Mouse (Mus musculus) heart, postnatal 10 days (tissue): ENCODE results near the gene Zscan18. TPM values are rescaled to one million over a fixed set of nuclear protein-coding genes. Genes with fewer than 3 reads are reported as not detected.
A peak's percentile ranks its signal among the peaks of the same experiment; 100 is the strongest.
"Not testable (repeated sequence)": the region's sequence is repeated elsewhere in the genome, so short reads cannot be mapped to it uniquely, and the experiment has no call there.

Experiments used
- DNase-seq, 2 experiments: peaks; one replicate each; pipeline ENCODE4 v3.0.0; 2021
- intact Hi-C: fragments of 180-260 bp; cut with DNase I; formaldehyde crosslinking; loops from one replicate; pipeline ENCODE4 v1.15.1; 2025
- total RNA-seq, 2 experiments: library from RNA; stranded (reverse); gene quantifications; 2 replicates each; pipeline ENCODE4 v1.2.3; 2021

Zscan18 gene
- total RNA-seq, result 1 to 10 TPM; 2.0 to 2.8 TPM

DNA sequence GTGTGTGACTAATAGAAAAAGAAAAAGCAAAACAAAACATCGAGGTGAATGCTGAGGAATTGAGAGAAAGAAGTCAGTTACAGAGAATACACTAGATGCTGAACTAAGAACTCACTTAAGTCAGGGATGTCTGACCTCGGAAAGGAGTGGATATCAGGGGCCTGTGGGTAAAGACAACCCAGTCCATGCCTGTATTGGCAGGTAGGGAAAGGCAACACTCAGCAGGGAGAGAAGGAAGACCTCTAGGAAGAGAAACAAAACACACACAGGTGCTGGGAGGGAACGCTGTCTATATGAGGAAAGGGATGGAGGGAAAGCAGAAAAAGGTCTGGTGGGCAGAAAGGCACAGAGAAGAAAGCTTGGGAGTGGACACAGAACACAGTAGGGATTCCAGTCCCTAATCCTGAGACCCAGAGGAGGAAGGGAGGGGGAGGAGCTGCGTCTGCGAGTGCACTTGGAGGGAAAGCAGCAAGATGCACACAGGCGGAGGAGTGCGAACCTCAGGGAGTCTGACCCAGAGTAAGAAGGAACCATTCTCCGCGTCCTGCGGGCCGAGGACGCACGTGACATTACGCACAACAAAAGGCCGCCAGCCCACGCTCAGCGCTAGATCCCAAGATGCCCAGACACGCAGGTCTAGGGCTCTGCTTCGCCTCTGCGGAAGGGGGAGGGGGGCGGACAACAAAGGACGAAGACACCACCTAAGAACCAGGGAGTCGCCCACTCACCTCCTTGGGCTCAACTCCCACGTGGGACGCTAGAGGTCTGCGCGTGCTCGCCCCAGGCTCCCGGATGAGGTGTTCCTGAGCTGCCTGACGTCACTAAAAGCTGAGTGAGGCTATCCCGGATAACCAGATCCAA lies at the start of gene Zscan18:
Gene Zscan18, minus strand, starts transcription at position 770 of the 861 bp plus-strand sequence.
- DNase-seq, result peak; percentile 77 to 80
- intact Hi-C loops, result loop anchor here (5.0 kb wide), 1 partner anchor 79 kb away; the partner anchor contains the start of gene Zfp128

DNA sequence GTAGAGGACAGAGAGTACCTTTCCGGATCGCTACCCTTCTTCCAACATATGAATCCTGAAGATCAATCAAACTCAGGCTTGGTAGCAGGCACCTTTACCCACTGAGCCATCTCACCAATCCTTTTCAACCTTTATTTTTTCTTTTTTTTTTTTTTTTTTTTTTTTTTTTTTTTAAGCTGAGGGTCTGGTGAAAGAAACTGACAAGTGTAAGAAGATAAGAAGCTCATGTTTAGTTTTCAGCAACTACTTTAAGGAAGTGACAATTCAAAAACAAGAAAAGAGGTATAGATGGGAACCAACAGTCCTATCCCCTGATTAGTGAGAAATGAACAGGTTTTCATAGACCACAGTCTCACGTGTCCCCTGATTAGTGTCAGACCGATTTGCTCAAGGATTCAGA lies 32.3 kb upstream of the Zscan18 start:
- intact Hi-C loops, result loop anchor here (2.0 to 5.0 kb wide), 3 partner anchors 17 to 343 kb away; partner anchors contain the start of genes Zfp128 and Zfp329
- no peak for DNase-seq

DNA sequence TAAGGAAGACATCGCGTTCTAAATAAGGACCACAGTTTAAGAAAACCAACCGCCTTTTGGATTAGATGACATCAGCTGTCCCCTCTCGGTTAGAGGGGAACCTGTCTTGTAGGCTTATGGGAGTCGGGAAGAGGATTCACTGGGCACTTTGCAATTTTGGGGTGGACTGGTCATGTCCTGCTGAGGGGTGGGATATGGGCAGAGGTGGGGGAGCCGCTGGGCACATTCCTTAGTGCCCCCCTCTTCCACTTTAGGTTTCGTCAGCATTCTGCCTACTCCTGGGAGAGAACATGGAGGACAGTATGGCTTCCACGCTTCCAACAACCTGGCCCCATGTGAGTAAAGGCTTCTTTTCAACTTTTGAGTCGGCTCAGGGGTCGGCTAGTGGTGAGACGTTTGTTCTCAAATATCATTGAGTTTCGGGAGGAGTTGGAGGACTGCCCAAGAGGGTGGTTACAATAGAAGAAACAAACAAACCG lies 31.8 kb upstream of the Zscan18 start:
- intact Hi-C loops, result loop anchor here (2.0 to 5.0 kb wide), 3 partner anchors 16 to 343 kb away; partner anchors contain the start of genes Zfp128 and Zfp329
- peak; percentile 34 to 53 for DNase-seq

DNA sequence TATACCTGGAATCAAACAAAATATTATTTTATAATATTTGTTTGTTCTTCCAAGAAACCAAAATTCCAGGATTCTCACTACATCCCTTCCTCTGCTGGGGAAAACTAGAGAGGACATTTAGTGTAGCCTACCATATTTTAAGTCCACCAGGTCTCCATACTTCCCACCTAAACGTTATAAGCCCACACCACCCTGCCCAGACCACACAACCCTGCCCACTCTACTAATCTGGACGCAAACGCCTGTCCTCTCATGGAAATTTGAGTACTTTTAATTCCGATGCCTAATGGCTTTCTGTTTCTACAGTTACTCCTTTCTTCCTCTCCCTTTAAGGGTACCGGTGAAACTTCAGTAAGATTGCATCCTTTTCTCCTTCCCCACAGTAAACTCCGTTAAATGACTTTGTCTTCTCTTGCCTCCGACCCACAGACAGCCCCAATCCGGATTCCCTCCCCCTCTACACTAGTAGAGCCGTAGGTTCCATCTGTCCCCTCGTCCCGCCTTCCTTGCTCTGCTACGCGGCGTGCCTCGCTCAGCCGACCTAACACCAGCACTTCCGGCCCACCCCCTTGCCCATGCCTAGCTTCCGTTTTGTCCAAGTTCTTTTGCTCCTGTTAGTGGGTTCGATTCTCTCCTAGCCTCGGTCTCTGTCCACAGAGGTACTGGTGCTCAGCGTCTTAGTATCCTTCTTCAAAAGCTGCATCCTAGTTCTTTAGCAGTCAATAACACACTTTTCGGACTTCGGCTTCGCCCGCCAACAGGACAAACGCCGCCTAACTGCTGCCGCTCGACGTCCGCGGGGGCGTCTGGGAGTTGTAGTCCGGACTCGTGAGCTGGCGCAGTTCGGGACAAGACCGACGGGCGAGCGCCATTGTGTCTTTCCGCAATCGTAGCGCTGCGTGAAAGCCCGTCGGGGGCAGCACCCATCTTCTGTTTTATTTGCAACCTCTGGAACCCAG lies 31.0 kb upstream of the Zscan18 start, which contains the start of gene Zfp110:
Gene Zfp110, plus strand, starts transcription at position 600 of the 959 bp plus-strand sequence.
- peak; percentile 94 to 95 for DNase-seq
- intact Hi-C loops, result loop anchor here (2.0 to 5.0 kb wide), 3 partner anchors 16 to 342 kb away; partner anchors contain the start of genes Zfp128 and Zfp329

DNA sequence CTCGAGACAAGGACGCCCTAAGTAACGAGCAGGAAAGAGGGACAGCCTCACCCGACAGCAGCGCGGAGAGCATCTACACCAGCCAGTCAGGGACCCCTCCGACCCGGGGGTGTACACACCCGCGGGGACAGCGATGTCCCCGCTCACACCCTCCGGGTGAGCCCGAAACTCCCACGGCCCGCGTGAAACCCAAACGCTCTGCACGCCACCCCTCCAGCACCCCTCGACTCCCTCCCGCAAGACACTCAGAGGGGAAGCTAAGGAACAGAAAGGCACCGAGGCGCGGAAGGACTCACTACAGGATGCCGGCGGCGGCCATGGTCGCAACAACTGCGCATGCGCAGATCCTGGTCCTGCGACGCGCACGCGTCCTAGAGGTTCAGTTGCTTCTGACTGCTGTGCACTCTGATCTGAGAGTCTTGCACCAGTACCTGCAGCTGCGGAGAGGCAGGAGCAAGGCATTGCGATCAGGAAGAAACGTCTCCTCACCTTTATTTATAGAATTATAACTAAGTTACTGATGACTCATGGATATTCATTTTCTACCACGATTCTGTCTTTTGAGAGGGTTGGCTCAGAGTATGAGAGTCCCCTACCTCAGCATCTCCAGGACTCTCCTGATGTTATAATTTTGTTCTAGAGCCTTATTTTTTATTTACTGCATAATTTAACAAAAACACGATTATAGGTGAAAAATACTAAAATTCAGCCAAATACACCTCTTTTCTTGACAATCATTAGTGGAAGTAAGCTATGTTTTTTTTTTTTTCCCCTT lies 15.3 kb upstream of the Zscan18 start, which contains the start of gene Zfp329:
Gene Zfp329, minus strand, starts transcription at position 338 of the 775 bp plus-strand sequence.
- peak; percentile 93 to 94 for DNase-seq
- intact Hi-C loops, result loop anchor here (2.0 kb wide), 1 partner anchor 16 kb away; the partner anchor contains the start of gene Zfp110

DNA sequence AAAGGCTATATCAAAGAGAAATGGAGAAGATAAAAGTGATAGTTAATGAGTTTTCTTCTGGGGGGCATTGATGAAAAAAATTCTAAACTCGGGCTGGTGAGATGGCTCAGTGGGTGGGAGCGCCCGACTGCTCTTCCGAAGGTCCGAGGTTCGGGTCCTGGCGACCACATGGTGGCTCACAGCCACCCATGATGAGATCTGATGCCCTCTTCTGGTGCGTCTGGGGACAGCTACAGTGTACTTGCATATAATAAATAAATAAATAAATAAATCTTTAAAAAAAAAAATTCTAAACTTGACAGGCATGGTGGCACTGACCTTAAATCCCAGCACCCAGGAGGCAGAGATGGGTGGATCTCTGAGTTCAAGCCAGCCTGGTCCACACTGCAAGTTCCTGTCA lies 12.1 kb upstream of the Zscan18 start:
- intact Hi-C loops, result no loop called here

DNA sequence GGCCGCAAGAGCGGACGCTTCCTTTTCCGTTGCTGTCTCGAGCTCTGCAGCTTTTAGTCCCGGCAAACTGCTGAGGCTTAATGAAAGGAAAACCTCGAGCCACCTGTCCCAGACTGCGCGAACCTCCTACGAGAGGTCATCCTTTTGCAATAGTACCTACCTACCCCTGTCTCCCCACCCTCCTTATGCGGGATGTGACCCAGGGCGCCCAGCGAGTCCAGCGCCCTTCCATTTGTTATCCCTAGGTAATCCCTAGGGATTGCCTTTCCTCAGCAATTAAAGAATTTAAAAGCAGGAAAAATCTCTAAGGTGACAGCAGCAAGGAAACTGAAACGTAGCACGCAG lies 264 bp upstream of the Zscan18 start:
- no peak for DNase-seq
- intact Hi-C loops, result loop anchor here (5.0 kb wide), 1 partner anchor 79 kb away; the partner anchor contains the start of gene Zfp128

More for the DNA sequence above, 12.1 kb upstream of the Zscan18 start:
- no peak for DNase-seq

DNA sequence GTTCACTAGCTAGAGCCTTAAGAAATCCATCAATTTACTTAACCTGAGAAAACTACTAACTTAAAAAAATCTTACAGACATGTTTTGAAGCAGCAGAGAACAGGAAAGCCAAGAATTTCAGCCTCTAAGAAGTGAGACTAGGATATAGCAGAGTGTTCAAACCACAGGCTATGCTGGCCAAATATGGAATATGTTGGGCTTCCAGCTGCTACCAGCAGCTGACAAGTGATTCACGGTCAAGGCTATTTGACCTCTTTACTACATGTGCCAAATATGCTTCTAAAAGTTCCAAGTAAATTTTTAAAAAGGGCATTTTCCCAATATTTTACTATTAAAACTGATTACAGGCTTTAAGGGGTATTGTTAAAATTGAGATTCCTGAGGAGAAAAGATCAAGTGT lies 3.9 kb downstream of the Zscan18 start:
- intact Hi-C loops, result no loop called here
- no peak for DNase-seq

DNA sequence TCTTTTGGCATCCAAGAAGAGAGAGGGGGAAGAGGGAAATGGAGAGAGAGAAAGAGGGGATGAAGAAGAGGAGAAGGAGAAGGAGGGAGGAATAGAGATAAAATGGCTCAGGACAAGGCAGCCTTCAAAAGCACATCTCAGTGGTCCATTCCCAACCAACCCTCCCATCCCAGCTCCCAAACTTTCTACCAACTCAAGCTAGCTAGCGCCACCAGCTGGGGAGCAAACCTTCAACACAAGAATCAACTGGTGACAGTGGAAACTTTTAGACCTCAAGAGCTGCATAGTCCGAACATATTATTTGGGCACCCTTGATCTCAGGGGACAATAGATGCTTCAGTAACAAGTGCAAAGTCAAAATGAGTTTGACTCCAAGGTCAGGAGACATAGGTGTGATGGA lies 5.5 kb downstream of the Zscan18 start:
- intact Hi-C loops, result no loop called here
- no peak for DNase-seq

DNA sequence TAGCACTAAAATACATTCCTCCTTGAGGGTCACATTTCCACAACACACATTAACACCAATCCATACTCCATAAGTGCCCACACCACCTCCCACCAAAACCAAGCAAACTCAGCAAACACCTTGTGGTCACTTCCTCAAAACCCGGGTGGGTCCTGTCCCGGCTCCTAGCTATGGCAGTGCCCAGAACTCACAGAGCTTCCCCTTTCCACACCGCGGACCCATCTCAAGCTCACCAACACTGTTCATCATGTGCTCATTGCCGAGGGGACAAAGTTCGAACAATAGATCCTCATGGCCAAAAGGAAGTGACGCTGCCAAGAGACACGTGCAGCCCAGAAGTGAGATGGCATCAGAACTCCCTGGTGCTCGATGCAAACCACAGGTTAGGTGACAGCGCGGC lies 10.8 kb downstream of the Zscan18 start:
- intact Hi-C loops, DNase-seq: not testable (repeated sequence)

DNA sequence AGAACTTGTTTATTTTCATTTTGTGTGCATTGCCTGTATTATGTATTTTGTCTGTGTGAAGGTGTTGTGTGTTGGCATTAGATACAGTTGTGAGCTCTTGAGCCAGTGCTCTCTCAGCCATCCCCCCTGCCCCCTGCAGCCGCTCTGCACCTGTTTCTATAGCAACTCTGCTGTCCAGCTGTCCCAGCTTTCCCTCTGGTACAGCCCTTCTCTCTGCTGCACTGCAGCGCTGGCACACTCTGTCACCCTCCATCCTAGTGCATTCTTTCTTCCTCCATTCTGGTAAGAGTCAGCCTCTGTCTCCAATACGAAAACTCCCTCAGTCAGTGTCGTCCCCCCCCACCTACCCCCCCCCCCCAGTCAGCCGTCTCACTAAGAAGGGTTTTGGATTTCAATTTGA lies 15.4 kb downstream of the Zscan18 start:
- intact Hi-C loops, result no loop called here
- no peak for DNase-seq

DNA sequence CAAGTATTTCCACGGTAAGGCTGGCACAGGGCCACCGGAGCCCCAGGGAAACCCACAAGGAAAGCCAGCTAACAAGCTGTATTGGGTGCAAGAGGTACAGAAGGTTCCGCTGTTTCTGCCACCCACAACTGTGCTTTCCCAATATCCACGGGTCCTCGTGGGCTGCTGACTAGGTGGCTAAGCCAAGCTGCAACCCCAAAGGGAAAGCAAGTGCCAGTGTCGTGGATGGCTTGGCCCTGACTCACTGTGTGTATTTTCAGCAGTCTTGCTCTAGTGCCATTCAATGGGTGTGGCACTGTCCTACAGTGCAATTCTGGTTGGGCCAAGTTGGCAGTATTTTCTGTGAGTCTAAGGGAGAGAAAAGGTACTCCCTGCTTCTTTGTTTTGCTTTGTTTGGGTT lies 16.1 kb downstream of the Zscan18 start:
- intact Hi-C loops, result no loop called here
- DNase-seq, result no peak

DNA sequence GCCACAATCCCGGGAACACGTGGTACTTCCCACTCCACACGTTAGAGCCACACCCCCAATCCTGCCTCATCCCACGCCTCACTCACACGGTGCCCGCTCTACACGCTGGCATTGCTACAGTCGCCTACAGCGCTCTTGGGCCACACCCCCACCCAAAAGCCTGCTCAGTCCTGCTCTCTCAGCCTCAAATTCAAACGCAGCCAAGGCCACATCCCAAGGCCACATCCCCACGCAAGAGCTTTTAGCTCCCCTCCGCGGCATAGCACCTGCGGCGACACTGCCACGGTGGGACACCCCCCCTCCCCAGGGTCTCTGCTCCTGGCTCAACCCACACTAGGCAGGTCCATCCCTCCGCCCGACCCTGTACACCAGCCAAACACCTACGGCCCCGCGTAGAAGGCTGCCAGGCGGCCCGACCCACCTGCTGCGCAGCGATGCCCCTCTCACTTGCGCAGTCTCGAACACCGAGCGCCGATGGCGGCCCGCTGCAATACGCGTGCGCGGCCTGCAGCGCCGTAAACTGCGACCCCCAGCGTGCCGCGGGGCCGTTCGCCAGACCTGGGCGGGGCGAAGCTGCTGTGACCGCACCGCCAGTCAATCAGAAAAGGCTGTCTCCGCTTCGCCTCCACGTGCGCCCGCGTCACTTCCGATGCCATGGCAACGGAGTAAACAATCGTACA lies 23.1 kb downstream of the Zscan18 start:
- peak; percentile 83 to 85 for DNase-seq
- intact Hi-C loops, result no loop called here

DNA sequence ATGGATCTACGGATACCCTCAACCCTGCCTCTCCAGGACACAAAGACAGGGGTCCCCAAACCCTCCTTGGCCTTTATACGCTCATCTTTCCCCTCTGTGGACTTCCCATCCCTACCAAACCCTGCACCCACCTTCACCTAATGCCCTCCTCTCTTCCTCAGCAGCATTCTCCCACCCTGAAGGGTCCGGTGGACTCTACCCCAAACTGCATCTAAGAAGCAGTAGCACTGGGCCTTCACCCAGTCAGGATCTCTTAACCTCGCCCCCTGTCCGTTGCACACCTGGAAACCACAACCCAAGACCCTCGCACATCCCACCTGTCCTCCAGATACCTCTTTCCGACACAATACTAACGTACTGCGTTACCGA lies 23.7 kb downstream of the Zscan18 start:
- intact Hi-C loops, result no loop called here
- no peak for DNase-seq

DNA sequence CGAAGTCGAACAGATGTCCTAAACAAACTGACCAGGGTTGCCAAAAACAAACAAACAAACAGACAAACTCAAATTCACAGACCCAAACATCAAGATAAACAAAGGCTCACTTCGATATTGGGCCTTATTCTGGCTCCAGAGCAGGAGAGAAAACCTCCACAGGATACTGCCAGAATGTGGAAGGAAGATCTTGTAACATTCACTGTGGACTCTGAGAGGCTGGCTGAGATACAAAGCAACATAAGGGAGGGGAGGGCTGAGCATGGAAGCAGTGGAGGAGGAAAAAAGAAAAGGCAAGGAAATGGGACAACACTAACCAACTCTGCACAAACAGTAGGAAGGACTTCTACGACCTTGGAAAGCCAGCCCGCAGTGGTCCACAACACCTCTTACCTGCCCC lies 24.3 kb downstream of the Zscan18 start:
- DNase-seq, result no peak
- intact Hi-C loops, result no loop called here

DNA sequence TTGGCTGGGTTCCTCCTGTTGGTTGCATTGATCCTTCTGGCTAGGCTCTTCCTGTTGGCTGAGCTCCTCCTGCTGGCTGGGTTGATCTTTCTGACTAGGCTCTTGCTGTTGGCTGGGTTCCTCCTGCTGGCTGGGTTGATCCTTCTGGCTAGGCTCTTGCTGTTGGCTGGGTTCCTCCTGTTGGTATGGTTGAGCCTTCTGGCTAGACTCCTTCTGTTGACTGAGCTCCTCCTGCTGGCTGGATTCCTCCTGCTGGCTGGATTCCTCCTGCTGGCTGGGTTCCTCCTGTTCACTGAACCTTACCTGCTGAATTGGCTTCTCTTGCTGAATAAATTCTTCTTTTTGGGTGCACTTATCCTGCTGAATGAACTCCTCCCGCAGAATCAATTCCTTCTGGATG lies 28.8 kb downstream of the Zscan18 start:
- peak; percentile 16 to 38 for DNase-seq
- intact Hi-C loops, result no loop called here

DNA sequence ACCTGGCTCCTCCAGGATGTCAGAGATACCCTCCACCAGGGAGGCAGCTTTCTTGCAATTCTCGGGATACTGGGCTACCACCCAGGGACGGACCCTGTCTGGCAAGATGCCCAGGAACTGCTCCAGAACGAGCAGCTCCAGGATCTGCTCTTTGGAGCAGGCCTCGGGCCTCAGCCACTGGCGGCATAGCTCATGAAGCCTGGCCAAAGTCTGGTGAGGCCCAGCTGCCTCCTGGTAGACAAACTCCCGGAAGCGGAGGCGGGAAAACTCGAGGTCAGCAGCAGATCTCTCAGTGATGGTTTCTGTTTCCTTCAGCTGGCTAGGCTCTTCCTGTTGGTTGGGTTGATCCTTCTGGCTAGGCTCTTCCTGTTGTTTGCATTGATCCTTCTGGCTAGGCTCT lies 29.3 kb downstream of the Zscan18 start:
- intact Hi-C loops, result no loop called here
- DNase-seq, result no peak

DNA sequence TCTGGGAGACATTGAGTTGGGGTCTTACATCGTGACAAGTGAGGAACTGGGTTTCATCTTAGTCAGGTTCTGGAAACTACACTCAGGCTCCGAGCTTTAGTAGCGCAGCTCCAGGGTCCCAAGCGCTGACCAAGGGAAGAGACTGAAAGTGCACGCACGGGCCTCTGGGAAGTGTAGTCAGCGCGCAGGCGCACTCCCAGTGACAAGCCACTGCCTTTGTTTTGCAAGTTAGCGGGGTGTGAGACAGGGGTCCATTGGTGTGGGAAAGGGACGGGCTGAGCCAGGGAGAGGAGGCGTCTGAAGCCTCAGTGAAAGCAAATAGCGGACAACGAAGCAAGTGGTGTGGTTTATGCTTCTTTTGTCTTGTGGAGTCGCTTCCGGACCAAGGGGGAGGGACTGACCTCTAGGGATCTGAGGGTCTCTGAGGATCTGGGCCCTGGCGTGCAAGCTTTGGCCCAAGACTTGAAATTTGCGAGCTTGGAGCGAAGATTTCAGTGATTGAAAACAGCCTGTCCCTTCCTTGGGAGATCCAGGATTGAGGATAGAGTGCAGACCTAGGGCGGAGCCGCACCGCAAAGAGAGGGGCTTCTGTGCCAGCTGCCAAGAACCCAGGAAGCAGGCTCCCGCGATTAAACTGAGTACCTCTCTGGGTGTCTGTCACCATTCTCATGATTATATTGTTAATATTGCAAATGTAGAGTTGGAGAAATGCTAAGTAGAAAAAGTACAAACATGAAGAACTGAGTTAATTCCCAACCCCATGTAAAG lies 53.8 kb downstream of the Zscan18 start:
- intact Hi-C loops, result no loop called here
- DNase-seq, result no peak

DNA sequence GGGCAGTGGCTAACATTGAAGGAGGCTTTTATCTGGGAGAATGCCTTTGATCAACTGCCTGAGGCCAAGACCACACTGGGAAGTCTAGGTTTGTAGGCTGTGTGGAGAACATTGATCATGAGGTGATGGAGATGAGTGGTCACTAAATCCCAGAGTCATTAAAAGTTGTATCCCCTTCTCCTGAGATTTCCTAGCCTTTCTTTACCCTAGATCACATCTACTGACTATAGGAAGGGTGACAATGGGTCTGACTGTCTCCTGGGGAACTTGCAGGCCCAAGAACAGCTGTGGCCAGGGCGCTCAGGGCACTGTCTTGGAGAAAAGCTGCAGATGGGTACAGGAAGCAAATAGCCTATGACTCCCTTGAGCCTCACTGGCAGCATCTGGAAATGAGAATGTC lies 68.5 kb downstream of the Zscan18 start, which contains the start of gene Vmn2r56:
Gene Vmn2r56, minus strand, starts transcription at position 101 of the 400 bp plus-strand sequence.
- no peak for DNase-seq
- intact Hi-C loops, result no loop called here
